Mouse (Mus musculus): Measurements from ENCODE around the gene Meis2. TPM values are rescaled to one million over a fixed set of nuclear protein-coding genes. Genes with fewer than 3 reads are reported as not detected.

Meis2 gene
- polyA plus RNA-seq, 2 experiments = 0.69 to 1.5 TPM

DNA sequence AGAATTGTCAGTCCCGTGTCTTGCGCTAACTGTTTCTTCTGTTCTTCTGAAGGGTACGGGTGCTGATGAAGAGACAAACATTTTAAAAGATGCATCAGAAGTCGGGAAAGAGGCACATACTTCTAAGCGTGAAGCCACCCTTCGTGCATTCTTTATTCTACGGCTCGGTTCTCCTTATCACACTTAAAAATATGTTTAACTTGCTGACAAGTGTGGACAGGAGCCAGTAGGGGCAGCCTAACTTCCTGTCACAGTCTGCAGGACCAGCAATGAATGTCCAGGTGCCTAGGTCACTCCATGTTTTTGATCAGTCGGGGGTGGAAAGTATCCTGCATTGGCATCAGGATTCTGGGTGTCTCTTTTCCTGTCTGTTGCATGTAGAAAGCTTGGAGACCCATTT is 144.0 kb downstream of the Meis2 start:
- 43% methylated on average over 9 of the region's 9 CpGs for WGBS (ENCODE audit: insufficient replicate concordance)
- Histone ChIP-seq H3K9me3 (ENCODE audit: control insufficient read depth, low read length) (no peaks in the 10 kb centered on the region), H3K27me3 (ENCODE audit: control insufficient read depth, insufficient read depth, low read length) (no peaks in the 10 kb centered on the region), H3K27ac (no peak overlapping the region), H3K4me1 (replicated peaks; ENCODE audit: control insufficient read depth in 2 of 2, insufficient read depth in 2 of 2, low read length in 1 of 2) (peaks cover 0 to 3% of the 10 kb centered on the region in 2 experiments; a peak in 1 of 4 replicates), H3K9ac (replicated peaks) (no peak overlapping the region), H3K4me3 (ENCODE audit: insufficient read depth in 1 of 2, low read depth in 2 of 2, low read length in 2 of 2) (no peak overlapping the region), H3K36me3 (replicated peaks; ENCODE audit: control insufficient read depth, insufficient read depth, low read depth) (no peaks in the 10 kb centered on the region), H3K4me2 (ENCODE audit: low read depth) (no peak overlapping the region)
- TF ChIP-seq EP300 (IDR thresholded peaks at IDR 0.05; ENCODE audit: low read depth) (no peak), CTCF (IDR thresholded peaks at IDR 0.05; ENCODE audit: low read depth) (no peak)
- no peak for DNase-seq (ENCODE audit: low read depth in 3 of 3, low spot score in 3 of 3)
- no peak for ATAC-seq (ENCODE audit: insufficient read depth)

- Histone ChIP-seq H3K9me3 (ENCODE audit: control insufficient read depth, low read length) (no peaks in the 10 kb centered on the region), H3K27me3 (ENCODE audit: control insufficient read depth, insufficient read depth, low read length) (no peaks in the 10 kb centered on the region), H3K36me3 (replicated peaks; ENCODE audit: control insufficient read depth, insufficient read depth, low read depth) (no peaks in the 10 kb centered on the region), H3K27ac (no peak overlapping the region), H3K4me2 (ENCODE audit: low read depth) (no peak overlapping the region), H3K4me1 (replicated peaks; ENCODE audit: control insufficient read depth in 2 of 2, insufficient read depth in 2 of 2, low read length in 1 of 2) (peaks cover 0 to 3% of the 10 kb centered on the region in 2 experiments; a peak in 1 of 4 replicates), H3K9ac (replicated peaks) (no peak overlapping the region), H3K4me3 (ENCODE audit: insufficient read depth in 1 of 2, low read depth in 2 of 2, low read length in 2 of 2) (no peak overlapping the region)
- DNase-seq (ENCODE audit: low read depth in 3 of 3, low spot score in 3 of 3) (no peak), ATAC-seq (ENCODE audit: insufficient read depth) (no peak)
- TF ChIP-seq EP300 (IDR thresholded peaks at IDR 0.05; ENCODE audit: low read depth) (no peak), CTCF (IDR thresholded peaks at IDR 0.05; ENCODE audit: low read depth) (no peak)
- WGBS (ENCODE audit: insufficient replicate concordance) = 40% methylated on average over 5 of the region's 5 CpGs
Measured at GRCm38 (mm10) chr2:115920336-115920951, 145.2 kb downstream of the Meis2 start.

- Histone ChIP-seq H3K27me3 (ENCODE audit: control insufficient read depth, insufficient read depth, low read length) (no peaks in the 10 kb centered on the region), H3K36me3 (replicated peaks; ENCODE audit: control insufficient read depth, insufficient read depth, low read depth) (no peaks in the 10 kb centered on the region), H3K9me3 (ENCODE audit: control insufficient read depth, low read length) (no peaks in the 10 kb centered on the region), H3K4me3 (ENCODE audit: insufficient read depth in 1 of 2, low read depth in 2 of 2, low read length in 2 of 2) (no peak overlapping the region), H3K9ac (replicated peaks) (no peak overlapping the region), H3K4me2 (ENCODE audit: low read depth) (no peak overlapping the region), H3K4me1 (replicated peaks; ENCODE audit: control insufficient read depth in 2 of 2, insufficient read depth in 2 of 2, low read length in 1 of 2) (peaks cover 0 to 3% of the 10 kb centered on the region in 2 experiments; a peak in 1 of 4 replicates), H3K27ac (no peak overlapping the region)
- no peak for DNase-seq (ENCODE audit: low read depth in 3 of 3, low spot score in 3 of 3)
- TF ChIP-seq EP300 (IDR thresholded peaks at IDR 0.05; ENCODE audit: low read depth) = no peak
- no peak for TF ChIP-seq CTCF (IDR thresholded peaks at IDR 0.05; ENCODE audit: low read depth)
- no peak for ATAC-seq (ENCODE audit: insufficient read depth)
- WGBS (ENCODE audit: insufficient replicate concordance) = 69% methylated on average over 14 of the region's 14 CpGs
Measured at GRCm38 (mm10) chr2:115919141-115920071, 146.2 kb downstream of the Meis2 start.

DNA sequence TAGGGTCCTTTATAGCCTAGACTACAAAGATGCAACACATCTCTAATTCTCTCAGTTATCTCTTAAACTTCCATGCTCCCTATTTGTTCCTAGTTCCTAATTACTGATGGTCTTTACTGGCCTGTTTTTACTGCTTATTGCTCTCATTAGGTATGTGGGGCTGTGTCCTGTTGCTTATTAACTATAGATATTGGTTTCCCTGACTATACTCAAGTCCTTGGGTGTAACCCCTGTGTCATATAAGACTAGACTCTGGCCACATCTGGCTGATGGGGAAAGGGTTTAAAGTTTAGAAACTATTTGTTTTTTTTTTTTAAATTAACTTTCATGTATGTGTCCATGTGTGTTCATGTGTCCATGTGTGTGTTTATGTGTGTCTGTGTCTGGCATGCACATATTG is 147.1 kb downstream of the Meis2 start:
- no peak overlapping the region for H3K4me2 ChIP-seq (ENCODE audit: low read depth)
- H3K9me3 ChIP-seq (ENCODE audit: control insufficient read depth, low read length) = no peaks in the 10 kb centered on the region
- H3K36me3 ChIP-seq (replicated peaks; ENCODE audit: control insufficient read depth, insufficient read depth, low read depth) = no peaks in the 10 kb centered on the region
- no peak overlapping the region for H3K27ac ChIP-seq
- H3K4me3 ChIP-seq (ENCODE audit: insufficient read depth in 1 of 2, low read depth in 2 of 2, low read length in 2 of 2) = no peak overlapping the region
- ATAC-seq (ENCODE audit: insufficient read depth) (no peak), DNase-seq (ENCODE audit: low read depth in 3 of 3, low spot score in 3 of 3) (no peak)
- H3K4me1 ChIP-seq (replicated peaks; ENCODE audit: control insufficient read depth in 2 of 2, insufficient read depth in 2 of 2, low read length in 1 of 2) = peaks cover 0 to 3% of the 10 kb centered on the region in 2 experiments; a peak in 1 of 4 replicates
- TF ChIP-seq CTCF (IDR thresholded peaks at IDR 0.05; ENCODE audit: low read depth) (no peak), EP300 (IDR thresholded peaks at IDR 0.05; ENCODE audit: low read depth) (no peak)
- H3K27me3 ChIP-seq (ENCODE audit: control insufficient read depth, insufficient read depth, low read length) = no peaks in the 10 kb centered on the region
- no peak overlapping the region for H3K9ac ChIP-seq (replicated peaks)

DNA sequence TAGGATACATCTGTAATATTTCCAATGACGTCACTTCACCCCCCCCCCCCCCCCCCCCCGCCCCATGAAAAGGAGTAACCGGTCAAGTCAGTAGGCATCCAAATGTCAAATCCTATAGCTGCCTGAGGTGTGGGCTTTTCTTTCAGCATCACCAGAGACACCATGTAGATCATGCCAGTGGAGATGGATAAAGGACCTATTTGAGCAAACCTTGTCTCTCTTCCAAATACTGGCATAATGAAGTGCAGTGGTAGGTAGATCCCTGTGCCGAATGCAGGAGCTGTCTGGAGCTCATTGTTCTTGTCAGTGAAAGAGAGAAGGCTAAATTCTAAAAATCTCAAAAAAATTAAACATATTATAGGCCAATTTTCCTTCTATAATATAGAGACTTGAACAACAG is 151.1 kb downstream of the Meis2 start:
- Histone ChIP-seq H3K4me1 (replicated peaks; ENCODE audit: control insufficient read depth in 2 of 2, insufficient read depth in 2 of 2, low read length in 1 of 2) (peaks cover 0 to 10% of the 10 kb centered on the region in 2 experiments; a peak in 2 of 4 replicates), H3K9me3 (ENCODE audit: control insufficient read depth, low read length) (no peaks in the 10 kb centered on the region), H3K27ac (no peak overlapping the region), H3K27me3 (ENCODE audit: control insufficient read depth, insufficient read depth, low read length) (no peaks in the 10 kb centered on the region), H3K4me3 (ENCODE audit: insufficient read depth in 1 of 2, low read depth in 2 of 2, low read length in 2 of 2) (no peak overlapping the region), H3K4me2 (ENCODE audit: low read depth) (no peak overlapping the region), H3K36me3 (replicated peaks; ENCODE audit: control insufficient read depth, insufficient read depth, low read depth) (no peaks in the 10 kb centered on the region), H3K9ac (replicated peaks) (no peak overlapping the region)
- 48% methylated on average over 4 of the region's 4 CpGs for WGBS (ENCODE audit: insufficient replicate concordance)
- ATAC-seq (ENCODE audit: insufficient read depth) (no peak), DNase-seq (ENCODE audit: low read depth in 3 of 3, low spot score in 3 of 3) (no peak)
- no peak for TF ChIP-seq EP300 (IDR thresholded peaks at IDR 0.05; ENCODE audit: low read depth)
- TF ChIP-seq CTCF (IDR thresholded peaks at IDR 0.05; ENCODE audit: low read depth) = no peak

All from liver, embryonic 14.5 days (tissue).